Mouse (Mus musculus) erythroblast, adult 5-6 weeks (primary cell): ENCODE measurements around the gene Ldhc. TPM values are rescaled to one million over a fixed set of nuclear protein-coding genes. Genes with fewer than 3 reads are reported as not detected.

ENCODE experiments used
- ATAC-seq: replicated peaks from 2 replicates; pipeline ENCODE4 v1.8.0; 2016; ENCODE audit warnings: moderate number of reproducible peaks, mild to moderate bottlenecking, moderate TSS enrichment, inconsistent platforms; ENCODE audit not compliant: poor library complexity, low FRiP score, severe bottlenecking
- total RNA-seq, 2 experiments: library from RNA; stranded (forward) in 1 of 2; stranded (reverse) in 1 of 2; fragments of 150-400 nt in 1 of 2; fragments of 200-764, 138-1000 nt in 1 of 2; gene quantifications; 2 replicates each; pipeline versions ENCODE4 v1.2.3 to v1.2.4; 2015 to 2017; ENCODE audit warnings: low replicate concordance in 2 of 2

Gene Ldhc
- total RNA-seq, 2 experiments from 2014 or later, result not detected

GRCm38 (mm10) chr7:46883304-46883703 is 22.3 kb downstream of the Ldhc start:
- no peak for ATAC-seq

DNA sequence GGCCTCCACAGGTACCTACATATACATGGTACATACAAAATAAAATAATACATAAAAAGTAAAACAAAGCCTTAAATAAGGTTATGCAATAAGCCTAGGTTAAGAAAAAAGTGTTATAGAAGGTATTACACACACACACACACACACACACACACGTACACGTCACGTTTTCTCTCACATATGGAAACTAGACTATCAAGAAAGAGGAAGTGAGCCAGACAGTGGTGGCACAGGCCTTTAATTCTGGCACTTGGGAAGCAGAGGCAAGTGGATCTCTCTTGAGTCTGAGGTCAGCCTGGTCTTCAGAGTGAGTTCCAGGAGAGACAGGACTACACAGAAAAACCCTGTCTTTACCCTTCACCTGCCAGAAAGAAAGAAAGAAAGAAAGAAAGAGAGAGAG is 34.5 kb downstream of the Ldhc start:
- no peak for ATAC-seq

GRCm38 (mm10) chr7:46899343-46899742 is 38.3 kb downstream of the Ldhc start:
- ATAC-seq, result no peak

DNA sequence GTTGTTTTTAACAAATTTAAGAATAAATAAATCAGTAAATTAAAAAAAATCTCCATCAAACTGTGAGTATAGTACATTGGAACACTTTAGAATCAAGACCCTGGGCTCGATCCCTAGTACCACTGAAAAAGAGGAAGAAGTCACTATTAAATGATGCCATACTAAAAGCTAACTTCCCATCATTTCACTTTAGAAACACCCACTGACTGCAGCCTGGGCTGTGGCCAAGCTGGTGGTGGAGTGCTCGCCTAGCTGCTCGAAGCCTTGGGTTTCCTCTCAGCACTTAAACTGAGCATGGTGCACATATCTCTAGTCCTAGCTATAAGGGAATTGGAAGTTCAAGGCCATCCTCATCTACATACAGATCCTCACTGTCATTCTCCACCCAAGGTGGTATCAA is 50.2 kb downstream of the Ldhc start:
- no peak for ATAC-seq

GRCm38 (mm10) chr7:46916376-46916775 is 55.4 kb downstream of the Ldhc start:
- no peak for ATAC-seq

GRCm38 (mm10) chr7:46918678-46919371 is 57.8 kb downstream of the Ldhc start:
- ATAC-seq, result peak; percentile 46; the same call in 1 of the 2 replicates

- peak; percentile 98 for ATAC-seq
These were observed 58.7 kb downstream of the Ldhc start, which contains the start of gene Tsg101 for GRCm38 (mm10) chr7:46919551-46920176. TSS of gene Tsg101 (minus strand) at chr7:46919969.

DNA sequence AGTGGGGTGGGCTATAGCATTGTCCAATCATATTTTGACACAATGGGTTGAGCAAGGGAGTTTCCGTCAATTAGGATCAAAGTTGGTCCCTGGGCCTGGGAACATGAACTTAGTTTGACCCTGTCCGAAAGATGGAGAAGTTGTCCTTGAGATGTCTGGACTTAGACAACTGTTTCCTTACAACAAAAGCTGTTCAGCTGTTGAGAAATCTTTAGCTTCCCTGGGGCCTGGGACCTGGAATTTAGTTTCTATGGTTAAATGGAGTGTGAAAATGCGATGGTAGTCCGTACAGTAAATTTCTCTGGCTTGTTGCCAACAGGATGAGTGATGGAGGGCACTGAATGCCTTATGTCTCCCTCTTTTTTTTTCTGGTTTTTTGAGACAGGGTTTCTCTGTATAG is 61.1 kb downstream of the Ldhc start:
- no peak for ATAC-seq

Other genes starting within 250 kb of the Ldhc start
- not detected in 2 replicates for gene Sergef, start 221.4 kb upstream of the Ldhc start, total RNA-seq (2015; ENCODE audit: low replicate concordance)
- gene Sergef, start 221.4 kb upstream of the Ldhc start, total RNA-seq (2017; ENCODE audit: low replicate concordance), result 0.43 TPM in 1 of 2 replicates, not detected in the other
- gene Tph1, start 188.7 kb upstream of the Ldhc start, total RNA-seq (2015; ENCODE audit: low replicate concordance), result not detected in 2 replicates
- not detected in 2 replicates for gene Tph1, start 188.7 kb upstream of the Ldhc start, total RNA-seq (2017; ENCODE audit: low replicate concordance)
- 0.38 and 4.2 TPM in 2 replicates for gene Saal1, start 150.5 kb upstream of the Ldhc start, total RNA-seq (2015; ENCODE audit: low replicate concordance)
- 3.3 and 3.9 TPM in 2 replicates for gene Saal1, start 150.5 kb upstream of the Ldhc start, total RNA-seq (2017; ENCODE audit: low replicate concordance)
- gene Saa3, start 145.5 kb upstream of the Ldhc start, total RNA-seq (2015; ENCODE audit: low replicate concordance), result 9.6 TPM in 1 of 2 replicates, not detected in the other
- not detected in 2 replicates for gene Saa3, start 145.5 kb upstream of the Ldhc start, total RNA-seq (2017; ENCODE audit: low replicate concordance)
- gene Saa4, start 128.6 kb upstream of the Ldhc start, total RNA-seq (2015; ENCODE audit: low replicate concordance), result not detected in 2 replicates
- not detected in 2 replicates for gene Saa4, start 128.6 kb upstream of the Ldhc start, total RNA-seq (2017; ENCODE audit: low replicate concordance)
- not detected in 2 replicates for gene Saa1, start 118.2 kb upstream of the Ldhc start, total RNA-seq (2015; ENCODE audit: low replicate concordance)
- gene Saa1, start 118.2 kb upstream of the Ldhc start, total RNA-seq (2017; ENCODE audit: low replicate concordance), result not detected in 2 replicates
- gene Saa2, start 109.4 kb upstream of the Ldhc start, total RNA-seq (2015; ENCODE audit: low replicate concordance), result not detected in 2 replicates
- gene Saa2, start 109.4 kb upstream of the Ldhc start, total RNA-seq (2017; ENCODE audit: low replicate concordance), result not detected in 2 replicates
- gene Hps5, start 65.1 kb upstream of the Ldhc start, total RNA-seq (2015; ENCODE audit: low replicate concordance), result 13.0 and 16.5 TPM in 2 replicates
- gene Hps5, start 65.1 kb upstream of the Ldhc start, total RNA-seq (2017; ENCODE audit: low replicate concordance), result 4.7 and 10.7 TPM in 2 replicates
- 11.3 and 21.3 TPM in 2 replicates for gene Gtf2h1, start 65.1 kb upstream of the Ldhc start, total RNA-seq (2015; ENCODE audit: low replicate concordance)
- 15.8 and 19.5 TPM in 2 replicates for gene Gtf2h1, start 65.1 kb upstream of the Ldhc start, total RNA-seq (2017; ENCODE audit: low replicate concordance)
- 108 and 109 TPM in 2 replicates for gene Ldha, start 19.7 kb upstream of the Ldhc start, total RNA-seq (2015; ENCODE audit: low replicate concordance)
- 53.0 and 92.1 TPM in 2 replicates for gene Ldha, start 19.7 kb upstream of the Ldhc start, total RNA-seq (2017; ENCODE audit: low replicate concordance)
- 36.6 and 56.5 TPM in 2 replicates for gene Tsg101, start 58.8 kb downstream of the Ldhc start, total RNA-seq (2015; ENCODE audit: low replicate concordance)
- 19.3 and 26.5 TPM in 2 replicates for gene Tsg101, start 58.8 kb downstream of the Ldhc start, total RNA-seq (2017; ENCODE audit: low replicate concordance)
- gene Uevld, start 97.3 kb downstream of the Ldhc start, total RNA-seq (2015; ENCODE audit: low replicate concordance), result 6.5 and 16.7 TPM in 2 replicates
- 3.9 and 5.9 TPM in 2 replicates for gene Uevld, start 97.3 kb downstream of the Ldhc start, total RNA-seq (2017; ENCODE audit: low replicate concordance)
- gene Gm9999, start 122.4 kb downstream of the Ldhc start, total RNA-seq (2015; ENCODE audit: low replicate concordance), result not detected in 2 replicates
- not detected in 2 replicates for gene Gm9999, start 122.4 kb downstream of the Ldhc start, total RNA-seq (2017; ENCODE audit: low replicate concordance)
- gene Spty2d1, start 147.2 kb downstream of the Ldhc start, total RNA-seq (2015; ENCODE audit: low replicate concordance), result 11.9 and 17.3 TPM in 2 replicates
- 13.6 and 20.6 TPM in 2 replicates for gene Spty2d1, start 147.2 kb downstream of the Ldhc start, total RNA-seq (2017; ENCODE audit: low replicate concordance)
- gene Tmem86a, start 189.4 kb downstream of the Ldhc start, total RNA-seq (2015; ENCODE audit: low replicate concordance), result 3.3 and 10.0 TPM in 2 replicates
- 2.9 and 3.5 TPM in 2 replicates for gene Tmem86a, start 189.4 kb downstream of the Ldhc start, total RNA-seq (2017; ENCODE audit: low replicate concordance)